Mouse (Mus musculus): Measurements from ENCODE around the gene Qk.

Qk gene

DNA sequence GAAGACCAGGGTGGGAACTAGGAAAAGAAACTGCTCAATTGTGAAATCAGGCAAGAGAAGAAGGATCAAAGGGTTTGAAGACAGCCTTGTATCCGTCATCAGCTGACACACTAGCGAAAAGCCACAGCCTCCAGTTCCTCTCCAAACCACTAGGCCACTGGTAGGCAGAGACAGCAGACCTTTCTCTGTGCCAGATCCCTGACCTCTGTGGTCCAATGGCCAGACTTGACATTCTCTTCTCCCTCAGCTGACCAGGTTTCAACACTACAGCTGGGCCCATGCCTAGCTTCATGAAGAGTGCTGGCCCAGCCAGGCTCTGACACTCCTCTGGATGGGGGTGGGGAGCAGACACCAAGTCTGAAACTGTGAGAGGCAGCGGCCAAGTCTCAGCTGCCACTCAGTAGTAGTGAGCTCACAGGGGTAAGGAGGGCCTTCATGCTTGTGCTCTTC is 7.0 kb upstream of the Qk start:
- peak; percentile 84 to 89 for DNase-seq

DNA sequence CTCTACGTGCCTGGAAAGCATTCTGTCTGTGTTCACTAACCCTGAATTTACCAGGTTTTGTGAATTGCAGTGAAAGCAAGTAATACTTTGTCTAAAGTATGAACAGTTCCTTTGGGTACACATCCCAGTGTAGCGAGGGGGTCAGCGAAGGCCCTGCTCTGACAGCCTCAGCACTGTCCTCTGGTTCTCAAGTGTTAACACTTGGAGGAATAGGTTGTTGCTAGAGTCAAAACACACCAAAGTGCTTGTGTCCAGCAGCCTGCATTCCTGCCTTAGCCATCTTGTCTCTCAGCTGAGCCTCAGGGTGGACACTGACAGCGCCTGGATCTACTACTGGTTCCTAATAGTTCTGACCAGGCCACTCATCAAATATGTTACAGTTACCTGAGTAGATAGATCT is 6.3 kb upstream of the Qk start:
- no peak for DNase-seq

DNA sequence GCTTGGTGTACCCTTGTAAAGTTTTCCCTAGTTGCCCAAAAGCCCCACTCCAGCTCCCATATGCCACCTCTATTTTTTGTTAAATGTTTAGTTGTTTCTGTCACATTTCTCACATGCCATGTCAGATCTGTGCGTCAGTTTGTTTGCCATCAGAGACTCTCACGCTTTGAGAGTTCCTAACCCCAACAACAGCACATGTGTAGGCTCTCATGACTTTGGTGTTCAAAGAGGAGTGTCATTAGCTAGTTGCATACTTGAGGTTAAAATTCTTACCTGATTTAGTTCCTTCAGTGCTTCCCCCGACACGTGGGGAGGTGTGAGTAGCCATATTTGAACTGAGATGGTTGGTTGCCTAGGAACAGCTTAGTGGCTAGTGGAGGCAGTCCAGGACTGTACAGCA is 2.1 kb upstream of the Qk start:
- no peak for DNase-seq

DNA sequence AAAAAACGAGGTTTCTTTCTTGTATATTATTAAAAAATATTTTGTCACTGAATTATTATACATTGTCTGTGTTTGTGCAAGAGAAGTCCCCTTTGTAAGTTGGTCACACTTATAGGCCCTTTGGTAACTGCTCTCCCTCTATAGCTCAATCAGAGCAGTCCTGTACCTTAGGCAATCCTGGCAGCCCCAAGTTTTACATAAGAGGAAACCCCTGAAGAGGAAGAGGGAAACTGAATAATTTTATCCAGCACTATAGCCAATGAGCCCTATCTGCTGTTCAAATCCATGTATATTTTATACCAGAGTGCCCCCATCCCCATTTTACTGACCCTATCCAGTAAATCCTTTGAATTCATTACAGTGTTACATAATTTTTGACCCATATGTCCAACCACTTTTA is 1.4 kb upstream of the Qk start:
- no peak for DNase-seq

DNA sequence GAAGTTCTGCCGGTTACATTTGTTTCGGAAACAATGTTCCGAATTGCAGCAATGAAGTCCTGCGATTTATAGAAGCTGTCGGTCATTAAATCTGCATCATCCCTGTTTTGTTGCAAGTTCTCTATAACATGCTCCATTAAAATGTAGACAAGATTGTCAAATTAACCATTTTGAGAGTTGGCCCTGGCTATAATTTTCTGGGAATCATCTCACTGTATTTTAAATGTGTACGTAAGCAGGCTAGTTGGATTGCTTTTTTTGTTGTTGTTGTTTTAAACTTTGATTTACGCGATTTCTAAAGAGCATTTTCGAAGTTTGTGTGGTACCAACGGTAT is 769 bp upstream of the Qk start:
- no peak for DNase-seq

DNA sequence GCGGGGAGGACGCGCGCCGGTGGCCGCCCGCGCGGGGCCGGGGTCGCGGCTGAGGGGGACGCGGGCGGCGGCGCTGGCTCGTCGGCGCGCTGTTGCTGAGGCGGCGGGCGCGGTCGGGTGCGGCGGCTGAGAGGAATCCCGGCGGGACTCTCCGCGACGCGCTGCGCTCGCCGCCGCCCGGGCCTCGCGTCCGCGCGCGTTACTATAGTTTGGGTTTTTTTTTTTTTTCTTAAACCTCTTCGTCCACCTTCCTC is 296 bp downstream of the Qk start:
- no peak for DNase-seq

DNA sequence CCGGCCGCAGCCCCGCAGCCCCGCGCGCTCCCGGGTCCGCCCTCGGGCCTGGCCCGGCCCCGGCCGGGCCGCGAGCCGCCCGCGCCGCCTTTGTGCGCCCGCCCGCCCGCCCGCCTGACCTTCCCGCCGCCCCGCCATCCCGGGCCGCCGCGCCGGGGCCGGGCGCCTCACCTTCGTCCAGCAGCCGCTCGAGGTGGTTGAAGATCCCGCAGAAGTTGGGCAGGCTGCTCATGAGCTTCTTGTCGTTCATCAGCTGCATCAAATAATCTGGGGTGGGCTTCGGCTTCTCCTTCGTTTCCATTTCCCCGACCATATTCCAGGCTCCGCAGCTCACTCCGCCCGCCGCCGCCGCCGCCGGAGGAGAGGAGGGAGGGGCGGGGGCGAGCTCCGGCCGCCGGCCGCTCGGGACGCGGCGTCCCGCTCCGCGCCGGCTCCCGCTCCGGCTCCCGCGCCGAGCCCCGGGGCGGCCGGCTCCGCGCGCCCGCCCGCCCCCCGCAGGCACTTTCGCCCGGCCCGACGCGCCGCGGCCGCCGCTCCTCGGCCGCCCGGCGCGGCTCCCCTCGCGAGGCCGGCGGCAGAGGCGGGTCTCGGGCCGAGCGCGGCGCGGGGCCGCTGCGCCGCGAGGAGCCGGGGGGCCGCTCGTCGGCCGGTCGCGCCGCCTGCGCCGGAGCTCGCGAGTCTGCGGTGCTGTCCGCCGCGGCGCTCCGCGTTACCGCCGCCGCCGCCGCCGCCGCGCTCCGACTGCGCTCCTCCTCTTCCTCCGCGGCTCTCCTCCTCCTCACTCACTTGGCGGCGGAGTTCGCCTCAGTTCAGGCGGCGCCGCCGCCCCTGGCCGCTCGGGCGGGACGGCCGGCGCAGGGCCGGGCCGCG is 858 bp downstream of the Qk start:
- DNase-seq: peak; percentile 83 to 85

DNA sequence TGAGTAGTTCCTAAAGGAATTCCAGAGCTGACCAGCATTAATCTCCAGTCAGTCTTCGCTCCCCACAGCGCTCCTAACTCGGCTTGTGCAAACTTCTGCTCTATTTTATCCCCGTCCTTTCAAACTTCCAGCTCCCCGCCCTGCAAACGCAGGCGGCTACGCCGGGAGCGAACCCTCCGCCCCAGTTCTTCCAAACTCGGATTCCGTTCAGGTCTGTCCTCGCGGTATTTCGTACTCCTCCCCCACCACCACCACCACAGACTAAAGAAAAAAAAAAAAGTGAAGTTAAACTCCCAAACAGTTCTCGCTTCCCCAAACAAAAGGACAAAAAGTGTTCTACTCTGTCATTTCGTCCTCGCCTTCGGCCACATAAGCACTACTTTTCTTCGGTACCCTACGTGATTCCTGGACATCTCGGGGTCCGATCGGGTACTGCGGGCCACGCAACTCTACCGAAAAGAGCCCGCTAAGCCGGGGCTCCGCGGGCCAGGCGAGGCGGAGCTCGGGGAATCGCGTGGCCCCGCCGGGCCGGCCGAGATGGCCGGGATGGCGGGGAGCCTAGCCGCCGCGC is 1.6 kb downstream of the Qk start:
- DNase-seq: peak; percentile 69 to 81

DNA sequence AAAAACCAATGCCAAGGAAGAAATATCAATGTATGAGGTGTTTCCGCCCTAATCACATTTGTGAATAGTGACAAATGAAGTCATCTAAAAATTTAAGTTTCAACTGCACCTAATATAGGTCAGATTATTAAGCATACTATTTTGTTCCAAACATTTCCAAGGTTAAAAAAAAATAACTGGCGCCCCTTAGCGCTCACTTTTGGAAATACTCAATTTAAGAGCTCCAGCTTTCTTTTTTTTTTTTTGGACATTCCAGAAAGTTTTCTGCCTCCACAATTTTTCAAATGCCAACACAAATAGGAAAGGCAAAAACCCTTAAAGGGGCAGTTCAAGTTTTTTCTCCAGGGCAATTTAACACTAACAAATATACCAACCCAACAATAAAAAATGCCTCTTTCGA is 2.5 kb downstream of the Qk start:
- DNase-seq: peak in 1 of 2 experiments; percentile 76

DNA sequence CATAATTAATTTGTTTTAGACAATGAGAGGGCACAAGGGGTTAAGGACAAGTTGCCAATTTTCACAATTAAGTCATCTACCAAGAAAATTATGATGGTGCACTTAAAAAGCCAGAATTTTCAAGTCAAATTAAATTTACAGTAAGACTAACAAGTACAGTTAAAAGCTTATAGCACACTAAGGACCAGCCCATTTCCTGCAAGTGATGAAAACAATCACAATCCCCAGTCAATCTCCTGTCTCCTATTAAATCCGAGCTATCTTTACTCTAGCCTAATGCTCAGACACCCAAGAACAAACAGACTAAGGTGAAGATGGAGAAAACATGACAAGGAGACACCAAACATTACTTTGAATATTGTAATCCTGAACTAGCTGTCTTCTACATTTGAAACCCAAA is 3.2 kb downstream of the Qk start:
- DNase-seq: no peak

DNA sequence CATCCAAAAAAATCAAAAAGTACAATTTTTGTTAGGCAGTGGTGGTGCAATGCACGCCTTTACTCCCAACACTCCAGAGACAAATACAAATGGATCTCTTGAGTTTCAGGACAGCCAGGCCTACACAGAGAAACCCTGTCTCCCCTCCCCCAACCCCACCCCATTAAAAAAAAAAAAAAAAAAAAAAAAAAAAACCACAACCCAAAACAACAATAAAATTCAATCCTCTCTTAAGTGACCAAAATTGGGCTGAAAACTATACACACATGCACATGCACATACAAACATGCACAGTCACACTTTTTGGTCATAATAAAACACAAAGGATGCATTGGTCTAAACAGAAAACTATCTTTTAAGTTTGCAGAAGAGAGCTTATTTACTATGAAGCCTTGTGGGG is 9.6 kb downstream of the Qk start:
- DNase-seq: no peak

DNA sequence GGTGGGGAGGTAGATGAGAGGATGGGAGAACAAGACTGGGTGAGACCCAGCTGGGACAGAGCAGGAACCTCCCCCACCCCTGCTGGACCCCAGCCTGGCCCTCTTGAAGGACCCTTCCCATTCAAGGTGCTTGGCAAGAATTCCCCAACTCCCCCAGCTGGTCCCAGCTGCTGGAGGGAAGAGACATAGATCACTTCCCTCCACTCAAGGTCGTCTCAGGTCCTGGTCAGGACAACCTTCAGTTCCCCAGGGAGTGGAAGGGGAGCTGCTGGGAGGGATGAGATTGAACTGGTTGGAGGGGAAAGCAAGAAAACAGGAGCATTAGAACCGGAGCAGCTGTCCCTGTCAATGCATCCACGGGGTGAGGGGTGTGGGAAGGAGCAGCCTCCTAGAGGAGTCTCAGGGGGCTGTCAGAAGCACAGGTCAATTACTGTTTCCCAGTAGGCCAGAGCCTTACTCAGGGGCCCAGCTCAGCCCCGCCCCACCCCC is 10.5 kb downstream of the Qk start:
- DNase-seq: no peak

DNA sequence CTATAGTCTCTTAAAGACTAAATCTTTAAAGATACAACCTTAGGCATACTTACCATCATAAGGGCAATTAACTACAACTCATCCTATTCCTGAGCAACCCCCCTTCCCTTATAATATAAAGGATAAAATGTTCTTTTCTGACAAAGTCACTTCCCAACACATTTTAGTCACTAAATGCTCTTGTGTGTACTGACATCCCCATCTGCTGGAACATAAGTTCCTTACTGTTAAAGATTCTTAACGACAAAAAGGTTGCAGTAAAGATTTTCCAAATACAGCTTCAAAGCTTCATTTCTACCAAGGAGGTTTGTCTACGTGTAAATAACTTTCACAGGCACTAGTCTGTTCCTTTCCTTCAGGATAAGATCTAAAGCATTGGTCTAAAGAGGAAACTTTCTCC is 13.2 kb downstream of the Qk start:
- no peak for DNase-seq

DNA sequence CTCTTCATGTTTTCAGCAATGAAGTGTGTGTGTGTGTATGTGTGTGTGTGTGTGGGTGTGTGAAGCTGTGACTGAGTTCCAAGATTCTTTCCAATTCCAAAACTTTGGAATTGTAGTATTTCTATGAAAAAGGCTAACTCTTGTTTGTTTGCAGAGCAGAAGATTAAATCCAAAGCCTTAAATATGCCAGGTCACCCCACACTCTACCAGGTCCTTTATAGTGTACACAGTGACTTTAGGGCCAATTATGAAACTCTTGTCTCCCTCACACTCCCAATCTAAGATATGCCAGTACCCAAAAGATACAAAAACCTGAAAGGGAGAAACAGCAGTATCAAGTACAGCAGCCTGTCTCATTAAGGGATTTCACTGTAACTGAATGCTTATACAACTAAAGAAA is 15.7 kb downstream of the Qk start:
- DNase-seq: no peak

DNA sequence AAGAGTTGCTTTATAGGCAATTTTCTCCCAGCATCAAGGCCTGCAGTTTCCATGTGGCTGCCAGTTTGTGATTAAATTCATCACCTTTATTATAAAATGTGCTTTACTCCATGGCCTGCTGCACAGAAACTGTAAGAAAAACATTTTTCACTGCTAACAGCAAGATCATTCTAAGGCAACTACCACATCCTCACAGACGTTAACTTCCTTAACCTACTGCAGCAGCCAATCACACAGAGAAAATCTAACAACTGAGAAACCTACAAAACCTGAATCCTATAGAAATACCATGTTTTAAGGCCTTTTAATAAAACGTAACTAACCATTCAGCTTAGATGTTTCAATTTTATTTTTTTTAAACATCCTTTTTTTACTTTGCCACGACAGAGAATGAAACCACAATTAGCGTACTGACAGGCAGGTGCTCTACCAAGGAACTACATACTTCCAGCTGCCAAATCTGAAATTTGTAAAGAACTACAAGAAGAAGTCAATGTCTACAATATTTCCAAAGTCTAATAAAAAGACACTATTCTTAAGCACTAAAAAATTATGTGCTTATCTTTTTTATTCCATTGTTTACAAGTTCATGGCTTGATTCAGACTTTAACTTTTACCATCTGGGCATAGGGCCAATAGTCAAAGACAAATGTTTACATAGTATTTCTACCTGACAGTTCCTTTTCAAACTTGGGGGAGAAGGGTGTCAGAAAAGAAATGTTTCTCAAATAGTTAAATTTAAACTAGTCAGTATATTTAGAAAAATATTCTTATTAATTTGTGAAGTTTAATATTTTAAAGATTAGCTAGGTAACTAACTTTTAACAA is 18.5 kb downstream of the Qk start:
- no peak for DNase-seq

DNA sequence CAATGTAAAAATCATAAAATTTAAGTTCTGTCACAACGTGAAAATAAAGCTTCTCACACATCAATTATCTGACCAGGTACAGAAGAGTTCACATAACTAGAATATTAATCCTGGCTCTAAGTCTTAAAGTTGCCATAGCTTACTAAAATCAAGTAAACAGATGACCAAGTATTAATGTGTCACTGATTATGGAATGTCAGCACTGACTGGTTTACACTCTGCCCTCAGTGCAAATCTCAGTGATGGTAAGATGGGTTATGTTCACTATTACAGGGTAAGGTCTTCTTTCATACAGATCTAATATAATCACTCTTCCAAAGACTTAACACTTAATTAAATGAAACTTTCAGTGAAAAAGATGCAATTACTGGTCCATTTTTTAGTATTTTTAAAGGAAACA is 20.3 kb downstream of the Qk start:
- DNase-seq: no peak

DNA sequence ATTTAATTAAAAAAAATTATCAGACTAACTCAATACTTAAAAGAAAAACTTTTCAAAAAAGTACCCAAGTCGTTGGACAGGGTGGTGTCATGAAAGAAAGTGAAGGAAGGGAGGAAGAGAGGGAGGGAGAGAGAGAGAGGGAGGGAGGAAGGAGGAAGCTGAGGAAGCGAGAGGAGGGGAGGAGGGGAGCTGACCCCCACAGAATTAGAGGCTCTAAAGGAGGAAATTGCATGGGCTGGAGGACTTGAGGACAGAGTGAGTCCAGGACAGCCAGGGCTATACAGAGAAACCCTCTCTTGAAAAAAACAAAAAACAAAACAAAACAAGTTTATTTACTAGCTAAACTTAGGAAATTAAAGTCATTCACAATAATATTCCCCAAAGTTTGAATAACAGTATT is 27.1 kb downstream of the Qk start:
- no peak for DNase-seq

DNA sequence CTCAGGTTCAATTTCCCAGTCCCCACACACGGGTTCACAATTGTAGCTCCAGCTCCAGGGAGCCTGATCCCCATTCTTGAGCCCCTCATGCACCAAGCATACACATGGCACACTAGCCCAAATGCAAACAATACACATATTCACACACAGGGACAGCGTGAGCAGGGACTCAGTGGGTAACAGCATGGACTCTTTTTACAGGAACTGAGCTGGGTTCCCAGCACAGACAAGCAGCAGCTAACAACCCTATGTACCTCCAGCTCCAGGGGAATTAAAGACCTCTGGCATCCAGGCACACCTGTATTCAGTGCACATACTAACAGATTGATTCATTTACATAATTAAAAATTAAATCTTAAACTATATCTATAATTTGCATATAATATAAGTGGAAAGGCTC is 34.9 kb downstream of the Qk start:
- DNase-seq: no peak

DNA sequence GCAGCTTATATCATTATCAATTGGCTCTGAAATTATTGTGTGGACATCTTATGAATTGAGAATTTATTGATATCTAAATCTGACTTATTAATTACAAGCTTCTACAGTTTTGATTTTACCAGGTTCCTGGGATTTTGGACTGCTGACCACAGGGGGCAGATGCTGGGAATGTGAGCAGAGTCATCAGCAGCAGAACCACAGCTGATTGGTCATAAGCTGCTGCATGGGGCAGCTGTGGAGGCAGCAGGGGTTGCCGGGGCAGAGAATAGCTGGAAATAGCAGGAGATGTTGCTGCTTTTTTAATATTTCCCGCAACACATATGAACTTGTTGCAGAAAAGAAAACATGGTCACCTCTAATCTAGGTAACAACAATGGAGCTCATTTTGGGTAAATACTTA is 40.1 kb downstream of the Qk start:
- DNase-seq: no peak

DNA sequence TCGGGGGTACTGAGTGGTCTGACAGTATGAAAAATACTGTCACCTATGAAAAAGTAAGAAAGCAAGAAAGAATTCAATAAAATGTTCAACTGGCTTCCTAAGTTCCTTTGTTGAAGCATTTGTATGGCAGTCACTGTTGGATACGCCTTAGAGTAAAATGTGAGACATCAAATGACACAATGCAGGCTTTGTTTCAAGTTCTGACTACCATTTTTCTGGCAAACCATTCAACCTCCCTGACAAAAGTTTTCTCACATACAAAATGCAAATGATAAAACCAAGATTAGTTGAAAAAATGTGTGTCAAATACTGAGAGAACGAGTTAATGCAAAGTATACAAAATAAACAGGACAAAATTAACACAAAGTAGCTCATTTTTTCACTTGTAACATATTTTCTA is 50.1 kb downstream of the Qk start:
- no peak for DNase-seq

DNA sequence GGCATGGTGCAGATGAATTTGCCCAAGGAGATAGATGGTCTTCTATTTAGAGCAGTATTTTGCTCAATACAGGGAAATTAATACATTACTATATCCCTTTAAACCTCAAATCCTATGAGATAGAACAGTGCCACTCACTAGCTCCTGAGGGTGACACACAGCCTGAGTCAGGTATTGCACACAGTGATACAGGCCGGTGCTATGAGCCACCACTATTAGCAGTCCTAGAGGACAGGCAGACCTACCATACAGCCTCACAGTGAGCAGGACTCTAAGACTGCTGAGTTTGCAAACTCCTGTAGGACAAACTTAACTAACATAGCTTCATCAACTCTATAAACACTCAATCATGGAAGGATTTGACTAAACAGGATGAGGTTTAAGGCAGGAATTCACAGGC is 51.2 kb downstream of the Qk start:
- no peak for DNase-seq

DNA sequence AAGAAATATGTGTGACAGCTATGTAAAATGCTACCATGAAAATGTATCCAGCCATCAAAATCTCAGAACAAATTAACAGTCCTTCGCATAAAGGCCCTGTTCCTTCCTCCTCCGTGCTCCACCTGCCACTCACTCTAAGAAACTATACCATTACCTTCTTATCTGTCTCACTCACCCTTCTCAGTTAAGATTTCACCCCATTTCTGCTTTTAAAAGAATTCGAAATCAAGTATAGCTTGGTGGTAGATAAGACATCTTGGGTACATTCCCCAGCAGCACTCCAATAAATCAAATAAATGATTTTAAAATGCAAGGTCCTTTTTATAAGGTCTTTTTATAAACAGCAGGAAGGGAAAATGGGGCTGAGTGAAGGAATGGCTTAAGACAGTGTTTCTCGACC is 53.4 kb downstream of the Qk start:
- DNase-seq: no peak

DNA sequence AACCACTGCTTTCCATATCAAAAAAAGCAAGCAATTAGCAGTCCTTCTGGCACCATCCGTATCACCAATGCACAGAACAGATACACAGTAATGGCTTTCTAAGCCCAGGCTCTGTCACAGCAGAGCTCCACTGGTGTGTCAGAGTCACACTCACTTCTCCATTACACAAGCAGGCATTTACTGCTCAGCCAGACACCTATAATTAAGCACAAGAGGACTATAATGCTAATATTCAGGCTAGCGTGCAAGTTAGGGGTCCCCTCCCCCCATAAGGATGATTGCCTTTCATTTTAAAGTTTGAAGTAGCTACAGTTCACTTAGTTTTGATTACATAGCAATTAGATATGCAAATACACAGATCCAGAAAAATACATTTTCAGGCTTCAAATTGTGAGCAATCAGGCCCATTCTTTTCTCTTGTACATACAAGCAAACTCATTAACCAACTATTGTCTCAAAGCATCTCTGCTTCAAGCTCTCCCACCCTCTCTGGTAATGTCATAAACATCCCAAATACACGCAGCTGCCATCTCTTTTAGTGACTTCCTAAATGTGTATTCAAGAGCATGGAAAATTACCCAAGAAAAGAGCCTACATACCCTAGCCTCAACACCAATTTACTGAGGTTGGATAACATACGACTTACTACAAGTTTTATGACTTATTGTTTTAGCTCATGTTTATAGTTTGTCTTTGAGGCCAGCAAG is 68.2 kb downstream of the Qk start:
- DNase-seq: no peak

DNA sequence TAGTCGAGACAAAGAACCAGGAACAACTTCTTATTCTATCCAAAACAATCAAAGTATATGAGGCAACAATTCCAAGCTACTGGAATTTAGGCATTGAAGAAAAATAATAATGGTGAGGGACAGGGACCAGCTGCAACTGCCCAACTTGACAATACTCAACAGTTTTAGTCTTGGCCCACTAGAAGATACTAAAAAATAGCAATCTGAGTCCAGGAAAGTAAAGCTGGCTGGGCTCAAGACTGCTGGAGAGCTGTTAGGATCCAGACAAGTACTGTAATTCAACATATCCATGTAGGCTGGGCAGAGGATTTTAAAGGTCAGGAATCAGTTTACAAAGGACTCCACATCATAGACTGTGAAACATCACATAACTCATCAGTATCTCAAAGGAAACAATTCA is 79.6 kb downstream of the Qk start:
- DNase-seq: no peak
